Mouse (Mus musculus) CH12.LX (cell line): ENCODE measurements around the gene Lsm2. TPM values are rescaled to one million over a fixed set of nuclear protein-coding genes. Genes with fewer than 3 reads are reported as not detected.
A peak's percentile ranks its signal among the peaks of the same experiment; 100 is the strongest.

Experiments
- DNase-seq: peaks from one replicate; pipeline ENCODE4 v3.0.0-alpha.2; 2013; ENCODE audit errors: extremely low read depth
- H3K27ac ChIP-seq: 2 replicates; pipeline ENCODE4 v1.5.1; 2012; ENCODE audit warnings: low read depth, mild to moderate bottlenecking, control low read depth, moderate library complexity; ENCODE audit not compliant: insufficient read depth
- H3K27me3 ChIP-seq: replicated peaks from 2 replicates; pipeline ENCODE3; 2012; ENCODE audit warnings: inconsistent platforms
- H3K36me3 ChIP-seq, 2 experiments: replicated peaks in 1 of 2; 2 replicates each; pipeline versions ENCODE3 to v1.6.1; 2012; ENCODE audit warnings: inconsistent platforms in 1 of 2, low read length in 1 of 2, mild to moderate bottlenecking in 1 of 2, mixed read lengths in 1 of 2, moderate library complexity in 1 of 2; ENCODE audit not compliant: control insufficient read depth in 1 of 2, insufficient read depth in 1 of 2
- H3K4me1 ChIP-seq, 2 experiments: 2 replicates each; pipeline ENCODE4 v1.6.1; 2012; ENCODE audit warnings: inconsistent platforms in 1 of 2, moderate library complexity in 1 of 2; ENCODE audit not compliant: insufficient read depth in 2 of 2, control insufficient read depth in 1 of 2
- H3K4me2 ChIP-seq: 2 replicates; pipeline ENCODE4 v1.6.1; 2012; ENCODE audit warnings: low read depth, mild to moderate bottlenecking, control low read depth; ENCODE audit not compliant: poor library complexity, insufficient read depth, severe bottlenecking
- H3K4me3 ChIP-seq, 3 experiments: fragments of 150-350 bp in 1 of 3; sonication (generic) in 1 of 3; replicated peaks in 1 of 3; 2 replicates each; pipeline versions ENCODE3 to v1.5.1; 2011 to 2012; ENCODE audit warnings: low read depth in 2 of 3, low read length in 2 of 3, mild to moderate bottlenecking in 2 of 3, moderate library complexity in 2 of 3, control low read depth in 1 of 3, improper control_type of control experiment in 1 of 3, inconsistent platforms in 1 of 3, mixed read lengths in 1 of 3; ENCODE audit not compliant: poor library complexity in 1 of 3
- H3K79me2 ChIP-seq: replicated peaks from 2 replicates; pipeline ENCODE4 v1.6.1; 2012; ENCODE audit warnings: mild to moderate bottlenecking, moderate library complexity; ENCODE audit not compliant: control insufficient read depth, poor library complexity, insufficient read depth, severe bottlenecking; ENCODE audit errors: extremely low read depth
- H3K9ac ChIP-seq: 2 replicates; pipeline ENCODE4 v1.6.1; 2012; ENCODE audit warnings: low read depth, mild to moderate bottlenecking, control low read depth, moderate library complexity; ENCODE audit not compliant: insufficient read depth
- H3K9me3 ChIP-seq: replicated peaks from 2 replicates; pipeline ENCODE3; 2012; ENCODE audit warnings: low read length, inconsistent platforms, mixed read lengths
- BHLHE40 ChIP-seq: IDR thresholded peaks from 2 replicates; pipeline ENCODE4 v1.6.1; 2011; ENCODE audit warnings: mild to moderate bottlenecking, low read depth, low read length, improper control_type of control experiment
- E2F4 ChIP-seq: IDR thresholded peaks from 2 replicates; pipeline ENCODE4 v1.6.1; 2011; ENCODE audit warnings: low read depth, low read length, improper control_type of control experiment; ENCODE audit not compliant: insufficient replicate concordance
- ELF1 ChIP-seq: IDR thresholded peaks from 2 replicates; pipeline ENCODE4 v1.6.1; 2014; ENCODE audit warnings: low read depth, mild to moderate bottlenecking, inconsistent platforms, low read length, improper control_type of control experiment
- ETS1 ChIP-seq: conservative IDR thresholded peaks from 2 replicates; pipeline ENCODE4 v1.6.1; 2012; ENCODE audit warnings: low read depth, mild to moderate bottlenecking, inconsistent platforms, low read length, improper control_type of control experiment, moderate library complexity
- IRF4 ChIP-seq: IDR thresholded peaks from 2 replicates; pipeline ENCODE4 v1.6.1; 2014; ENCODE audit warnings: low read depth, mild to moderate bottlenecking, inconsistent platforms, low read length, improper control_type of control experiment
- JUN ChIP-seq: IDR thresholded peaks from 2 replicates; pipeline ENCODE4 v1.6.1; 2011; ENCODE audit warnings: low read depth, mild to moderate bottlenecking, low read length, improper control_type of control experiment, moderate library complexity; ENCODE audit not compliant: insufficient read depth
- JUND ChIP-seq: conservative IDR thresholded peaks from 2 replicates; pipeline ENCODE4 v1.6.1; 2011; ENCODE audit warnings: low read depth, low read length, improper control_type of control experiment
- MAFK ChIP-seq: IDR thresholded peaks from 2 replicates; pipeline ENCODE4 v1.6.1; 2011; ENCODE audit warnings: low read length, improper control_type of control experiment; ENCODE audit not compliant: insufficient replicate concordance
- MAX ChIP-seq: IDR thresholded peaks from 2 replicates; pipeline ENCODE4 v1.6.1; 2011; ENCODE audit warnings: low read length, improper control_type of control experiment
- MAZ ChIP-seq: IDR thresholded peaks from 2 replicates; pipeline ENCODE4 v1.6.1; 2012; ENCODE audit warnings: low read depth, mild to moderate bottlenecking, inconsistent platforms, low read length, improper control_type of control experiment, moderate library complexity
- MXI1 ChIP-seq: IDR thresholded peaks from 2 replicates; pipeline ENCODE4 v1.6.1; 2011; ENCODE audit warnings: mild to moderate bottlenecking, low read depth, low read length, improper control_type of control experiment
- MYC ChIP-seq: IDR thresholded peaks from 2 replicates; pipeline ENCODE4 v1.6.1; 2011; ENCODE audit warnings: low read depth, mild to moderate bottlenecking, improper control_type of control experiment, low read length
- PAX5 ChIP-seq: IDR thresholded peaks from 2 replicates; pipeline ENCODE4 v1.6.1; 2012; ENCODE audit warnings: low read length, inconsistent platforms, mixed read lengths
- POLR2A ChIP-seq: IDR thresholded peaks from 2 replicates; pipeline ENCODE4 v1.6.1; 2011; ENCODE audit warnings: low read depth, mild to moderate bottlenecking, improper control_type of control experiment, low read length
- POLR2AphosphoS2 ChIP-seq: IDR thresholded peaks from 2 replicates; pipeline ENCODE4 v1.6.1; 2011; ENCODE audit warnings: low read depth, low read length, improper control_type of control experiment
- RAD21 ChIP-seq: IDR thresholded peaks from 2 replicates; pipeline ENCODE4 v1.6.1; 2011; ENCODE audit warnings: low read depth, mild to moderate bottlenecking, low read length, improper control_type of control experiment, moderate library complexity
- RCOR1 ChIP-seq: conservative IDR thresholded peaks from 2 replicates; pipeline ENCODE4 v1.6.1; 2012; ENCODE audit warnings: low read depth, mild to moderate bottlenecking, inconsistent platforms, low read length, improper control_type of control experiment
- SIN3A ChIP-seq: IDR thresholded peaks from 2 replicates; pipeline ENCODE4 v1.6.1; 2012; ENCODE audit warnings: low read length, improper control_type of control experiment, inconsistent platforms
- TBP ChIP-seq: conservative IDR thresholded peaks from 2 replicates; pipeline ENCODE4 v1.6.1; 2011; ENCODE audit warnings: low read depth, low read length, improper control_type of control experiment
- TCF12 ChIP-seq: IDR thresholded peaks from 2 replicates; pipeline ENCODE4 v1.6.1; 2014; ENCODE audit warnings: low read depth, mild to moderate bottlenecking, inconsistent platforms, low read length, improper control_type of control experiment
- UBTF ChIP-seq: IDR thresholded peaks from 2 replicates; pipeline ENCODE4 v1.6.1; 2012; ENCODE audit warnings: low read depth, mild to moderate bottlenecking, inconsistent platforms, low read length, improper control_type of control experiment, moderate library complexity
- USF2 ChIP-seq: conservative IDR thresholded peaks from 2 replicates; pipeline ENCODE4 v1.6.1; 2011; ENCODE audit warnings: low read depth, low read length, improper control_type of control experiment
- ZC3H11A ChIP-seq: IDR thresholded peaks from 2 replicates; pipeline ENCODE4 v1.6.1; 2012; ENCODE audit warnings: low read depth, mild to moderate bottlenecking, inconsistent platforms, low read length, improper control_type of control experiment
- ZKSCAN1 ChIP-seq: IDR thresholded peaks from 2 replicates; pipeline ENCODE4 v1.6.1; 2012; ENCODE audit warnings: low read depth, inconsistent platforms, low read length, improper control_type of control experiment, borderline replicate concordance
- ZMIZ1 ChIP-seq: IDR thresholded peaks from 2 replicates; pipeline ENCODE4 v1.6.1; 2012; ENCODE audit warnings: low read depth, mild to moderate bottlenecking, inconsistent platforms, low read length, improper control_type of control experiment
- ZNF384 ChIP-seq: IDR thresholded peaks from 2 replicates; pipeline ENCODE4 v1.6.1; 2012; ENCODE audit warnings: low read depth, low read length, improper control_type of control experiment, inconsistent platforms
- dilution Hi-C: fragments of 300-500 bp; cut with MboI; formaldehyde crosslinking; loops from 2 replicates; pipeline ENCODE4 v1.14.3; 2020; ENCODE audit warnings: low sequenced_read_pairs; ENCODE audit not compliant: extremely low pct_unique_long_range_greater_than_20kb, extremely low pct_ligation_motif_present
- in situ Hi-C: fragments of 300-500 bp; cut with MboI; formaldehyde crosslinking; loops from 3 replicates; pipeline ENCODE4 v1.14.3; 2019; ENCODE audit warnings: low sequenced_read_pairs, low pct_ligation_motif_present, low pct_unique_long_range_greater_than_20kb, mixed read lengths
- polyA plus RNA-seq: library from polyadenylated mRNA; unstranded; fragments of >175 nt; gene quantifications from 2 replicates; pipeline ENCODE4 v1.2.1, GENCODE M21; 2012; ENCODE audit warnings: low read depth; ENCODE audit not compliant: insufficient read length
- total RNA-seq, 2 experiments: library from RNA; depleted of rRNA; stranded (reverse); fragments of 300-350 nt in 1 of 2; fragments of >200 nt in 1 of 2; gene quantifications; 2 replicates each; pipeline ENCODE4 v1.2.3; 2012 to 2014

Gene Lsm2
- total and polyA plus RNA-seq, 3 experiments, result 104 to 345 (median 135) TPM

- Histone ChIP-seq H3K36me3 (peaks cover 4 to 61% of the 10 kb centered on the region in 2 experiments), H3K9me3 (no peaks in the 10 kb centered on the region), H3K4me3 (peak within 1 kb of the TSS; percentile 52 to 86 (median 58)), H3K9ac (peak within 1 kb of the TSS; percentile 75), H3K4me2 (peak within 1 kb of the TSS; percentile 43), H3K79me2 (no peaks in the 10 kb centered on the region; the same call in none of the 2 replicates), H3K27me3 (no peaks in the 10 kb centered on the region), H3K4me1 (peaks cover 19 to 73% of the 10 kb centered on the region in 2 experiments), H3K27ac (peak within 1 kb of the TSS; percentile 91)
- in situ Hi-C loops, result loop anchor here (10.0 kb wide), 1 partner anchor 87 kb away; the partner anchor contains the start of gene Ly6g5b
- TF ChIP-seq IRF4 (peak; percentile 12; the same call in 1 of the 2 replicates), ZMIZ1 (no peak; the same call in 1 of the 2 replicates), USF2 (no peak), ETS1 (peak; percentile 14; the same call in 1 of the 2 replicates), TBP (peak; percentile 81), MAX (peak; percentile 39; the same call in 1 of the 2 replicates), MYC (0 out of 2 replicates have a peak, but pooled peaks have one; percentile 8), BHLHE40 (peak; percentile 20; the same call in 1 of the 2 replicates), POLR2A (peak; percentile 77), ELF1 (no peak; the same call in none of the 2 replicates), TCF12 (0 out of 2 replicates have a peak, but pooled peaks have one; percentile 1)
- DNase-seq, result peak; percentile 96
- dilution Hi-C loops, result no loop called here
Measured at GRCm38 (mm10) chr17:35027277-35028068, 45.8 kb downstream of the Lsm2 start, which contains the start of gene Sapcd1. Sapcd1 (minus strand) TSS chr17:35028016.

GRCm38 (mm10) chr17:35028315-35028714 is 46.7 kb downstream of the Lsm2 start:
- no peak for DNase-seq
- H3K27ac ChIP-seq, result peak overlapping the region; percentile 26; the same call in 1 of the 2 replicates
- no peak for TF ChIP-seq MAFK
- TF ChIP-seq MAZ, result no peak
- no peak for TF ChIP-seq ZKSCAN1
- no peak for TF ChIP-seq JUND
- no peak for TF ChIP-seq ZC3H11A
- no peak for TF ChIP-seq USF2
- no peak for TF ChIP-seq UBTF
- no peak for TF ChIP-seq E2F4
- TF ChIP-seq TCF12, result no peak
- no peak for TF ChIP-seq MXI1
- TF ChIP-seq SIN3A, result no peak
- no peak for TF ChIP-seq BHLHE40
- TF ChIP-seq RCOR1, result no peak
- no peak for TF ChIP-seq JUN
- no peak for TF ChIP-seq ZNF384
- TF ChIP-seq IRF4, result no peak
- TF ChIP-seq POLR2AphosphoS2, result no peak
- TF ChIP-seq RAD21, result no peak
- TF ChIP-seq ZMIZ1, result no peak
- no peak for TF ChIP-seq PAX5
- TF ChIP-seq, all 38 proteins: peak for 0
- dilution Hi-C loops (no loop called here), in situ Hi-C loops (loop anchor here (10.0 kb wide), 1 partner anchor 86 kb away; the partner anchor contains the start of gene Ly6g5b)
- peaks cover 20 to 78% of the 10 kb centered on the region in 2 experiments for H3K4me1 ChIP-seq
- no peaks in the 10 kb centered on the region for H3K9me3 ChIP-seq
- H3K9ac ChIP-seq, result peak overlapping the region; percentile 70; the same call in 1 of the 2 replicates
- H3K36me3 ChIP-seq, result peaks cover 4 to 54% of the 10 kb centered on the region in 2 experiments
- H3K79me2 ChIP-seq, result no peaks in the 10 kb centered on the region; the same call in none of the 2 replicates
- no peaks in the 10 kb centered on the region for H3K27me3 ChIP-seq
- 0 out of 2 replicates have a peak overlapping the region, but pooled peaks have one; percentile 14 for H3K4me2 ChIP-seq
- H3K4me3 ChIP-seq, result no peak overlapping the region
